Mouse (Mus musculus): ENCODE measurements around the gene Adcy6. TPM values are rescaled to one million over a fixed set of nuclear protein-coding genes. Genes with fewer than 3 reads are reported as not detected.

Adcy6 gene
- polyA plus RNA-seq (2011; ENCODE audit: insufficient read depth, insufficient read length, low replicate concordance, missing spikeins) = 45.8 and 65.2 TPM in 2 replicates

- peak within 1 kb of the TSS; percentile 84 for H3K27ac ChIP-seq (ENCODE audit: control insufficient read depth, insufficient read depth, low read depth, low read length, poor library complexity)
- no peak for TF ChIP-seq CTCF (IDR thresholded peaks at IDR 0.05; ENCODE audit: control insufficient read depth, insufficient read depth, low read length)
These were observed at the start of gene Adcy6 for GRCm38 (mm10) chr15:98609331-98610130. TSS of gene Adcy6 (minus strand) at chr15:98610076.

GRCm38 (mm10) chr15:98656982-98657751 lies 47.3 kb upstream of the Adcy6 start:
- 90% methylated on average over 15 of the region's 15 CpGs for WGBS
- peak; percentile 23; the same call in 1 of the 2 replicates for TF ChIP-seq CTCF (IDR thresholded peaks at IDR 0.05; ENCODE audit: control insufficient read depth, insufficient read depth, low read length)
- TF ChIP-seq POLR2A (IDR thresholded peaks at IDR 0.05; ENCODE audit: borderline replicate concordance, control insufficient read depth, low read depth, low read length) = no peak

More at GRCm38 (mm10) chr15:98609331-98610130, at the start of gene Adcy6:
- peak within 1 kb of the TSS; percentile 80 for H3K4me3 ChIP-seq (replicated peaks; ENCODE audit: control insufficient read depth, low read depth, low read length)
- no peaks in the 10 kb centered on the region for H3K4me1 ChIP-seq (ENCODE audit: control insufficient read depth, insufficient read depth, low read length)
- 1% methylated on average over 73 of the region's 75 CpGs for WGBS

GRCm38 (mm10) chr15:98652174-98652573 lies 42.3 kb upstream of the Adcy6 start:
- Histone ChIP-seq H3K27ac (ENCODE audit: control insufficient read depth, insufficient read depth, low read depth, low read length, poor library complexity) (no peak overlapping the region), H3K4me1 (ENCODE audit: control insufficient read depth, insufficient read depth, low read length) (no peaks in the 10 kb centered on the region), H3K4me3 (replicated peaks; ENCODE audit: control insufficient read depth, low read depth, low read length) (no peak overlapping the region)
- WGBS = 92% methylated on average over 8 of the region's 8 CpGs
- TF ChIP-seq CTCF (IDR thresholded peaks at IDR 0.05; ENCODE audit: control insufficient read depth, insufficient read depth, low read length) (no peak), POLR2A (IDR thresholded peaks at IDR 0.05; ENCODE audit: borderline replicate concordance, control insufficient read depth, low read depth, low read length) (no peak)

More at GRCm38 (mm10) chr15:98656982-98657751, 47.3 kb upstream of the Adcy6 start:
- H3K4me3 ChIP-seq (replicated peaks; ENCODE audit: control insufficient read depth, low read depth, low read length) = no peak overlapping the region
- no peak overlapping the region for H3K27ac ChIP-seq (ENCODE audit: control insufficient read depth, insufficient read depth, low read depth, low read length, poor library complexity)
- no peaks in the 10 kb centered on the region; the same call in 1 of the 2 replicates for H3K4me1 ChIP-seq (ENCODE audit: control insufficient read depth, insufficient read depth, low read length)

- Histone ChIP-seq H3K4me3 (replicated peaks; ENCODE audit: control insufficient read depth, low read depth, low read length) (no peak overlapping the region), H3K27ac (ENCODE audit: control insufficient read depth, insufficient read depth, low read depth, low read length, poor library complexity) (no peak overlapping the region), H3K4me1 (ENCODE audit: control insufficient read depth, insufficient read depth, low read length) (no peaks in the 10 kb centered on the region)
- 94% methylated on average over 15 of the region's 15 CpGs for WGBS
- TF ChIP-seq POLR2A (IDR thresholded peaks at IDR 0.05; ENCODE audit: borderline replicate concordance, control insufficient read depth, low read depth, low read length) (no peak), CTCF (IDR thresholded peaks at IDR 0.05; ENCODE audit: control insufficient read depth, insufficient read depth, low read length) (no peak)
These were observed 41.6 kb upstream of the Adcy6 start for GRCm38 (mm10) chr15:98651431-98651830.

- WGBS = 94% methylated on average over 3 of the region's 3 CpGs
- TF ChIP-seq POLR2A (IDR thresholded peaks at IDR 0.05; ENCODE audit: borderline replicate concordance, control insufficient read depth, low read depth, low read length) = no peak
- no peak for TF ChIP-seq CTCF (IDR thresholded peaks at IDR 0.05; ENCODE audit: control insufficient read depth, insufficient read depth, low read length)
- Histone ChIP-seq H3K4me1 (ENCODE audit: control insufficient read depth, insufficient read depth, low read length) (no peaks in the 10 kb centered on the region), H3K27ac (ENCODE audit: control insufficient read depth, insufficient read depth, low read depth, low read length, poor library complexity) (no peak overlapping the region), H3K4me3 (replicated peaks; ENCODE audit: control insufficient read depth, low read depth, low read length) (no peak overlapping the region)
These were observed 38.2 kb upstream of the Adcy6 start for GRCm38 (mm10) chr15:98648071-98648470.

- 92% methylated on average over 10 of the region's 10 CpGs for WGBS
These were observed 37.4 kb upstream of the Adcy6 start for GRCm38 (mm10) chr15:98647308-98647707.

GRCm38 (mm10) chr15:98646737-98647136 lies 36.9 kb upstream of the Adcy6 start:
- 92% methylated on average over 8 of the region's 8 CpGs for WGBS
- Histone ChIP-seq H3K4me3 (replicated peaks; ENCODE audit: control insufficient read depth, low read depth, low read length) (no peak overlapping the region), H3K4me1 (ENCODE audit: control insufficient read depth, insufficient read depth, low read length) (no peaks in the 10 kb centered on the region), H3K27ac (ENCODE audit: control insufficient read depth, insufficient read depth, low read depth, low read length, poor library complexity) (no peak overlapping the region)
- no peak for TF ChIP-seq CTCF (IDR thresholded peaks at IDR 0.05; ENCODE audit: control insufficient read depth, insufficient read depth, low read length)
- no peak for TF ChIP-seq POLR2A (IDR thresholded peaks at IDR 0.05; ENCODE audit: borderline replicate concordance, control insufficient read depth, low read depth, low read length)

More at GRCm38 (mm10) chr15:98647308-98647707, 37.4 kb upstream of the Adcy6 start:
- TF ChIP-seq POLR2A (IDR thresholded peaks at IDR 0.05; ENCODE audit: borderline replicate concordance, control insufficient read depth, low read depth, low read length) = no peak
- Histone ChIP-seq H3K27ac (ENCODE audit: control insufficient read depth, insufficient read depth, low read depth, low read length, poor library complexity) (no peak overlapping the region), H3K4me3 (replicated peaks; ENCODE audit: control insufficient read depth, low read depth, low read length) (no peak overlapping the region), H3K4me1 (ENCODE audit: control insufficient read depth, insufficient read depth, low read length) (no peaks in the 10 kb centered on the region)
